Mouse (Mus musculus) heart, postnatal 0 days (tissue): ENCODE results near the gene Hmcn1. TPM values are rescaled to one million over a fixed set of nuclear protein-coding genes. Genes with fewer than 3 reads are reported as not detected.

ENCODE experiments used
- ATAC-seq: fragments of 200-750 bp; cut with Nextera tagmentation; 2 replicates; pipeline ENCODE4 v1.8.0; 2017; ENCODE audit warnings: low read depth, moderate number of reproducible peaks, moderate library complexity; ENCODE audit not compliant: insufficient read depth
- DNase-seq: peaks from one replicate; pipeline ENCODE4 v3.0.0-alpha.2; 2016; ENCODE audit warnings: low spot score
- H3K27ac ChIP-seq: fragments of 300-500 bp; sonication (generic); 2 replicates; pipeline ENCODE4 v1.5.1; 2014; ENCODE audit warnings: low read depth, mild to moderate bottlenecking
- H3K27me3 ChIP-seq: fragments of 300-500 bp; sonication (generic); 2 replicates; pipeline ENCODE4 v1.6.1; 2014; ENCODE audit warnings: low read length, mixed read lengths; ENCODE audit not compliant: control insufficient read depth, insufficient read depth
- H3K36me3 ChIP-seq: fragments of 300-500 bp; sonication (generic); replicated peaks from 2 replicates; pipeline ENCODE4 v1.6.1; 2014; ENCODE audit warnings: low read length, mixed read lengths; ENCODE audit not compliant: control insufficient read depth, insufficient read depth
- H3K4me1 ChIP-seq: fragments of 300-500 bp; sonication (generic); 2 replicates; pipeline ENCODE4 v1.6.1; 2014; ENCODE audit warnings: antibody characterized with exemption; ENCODE audit not compliant: control insufficient read depth, insufficient read depth
- H3K4me2 ChIP-seq: fragments of 300-500 bp; sonication (generic); 2 replicates; pipeline ENCODE4 v1.6.1; 2014; ENCODE audit warnings: low read depth, mild to moderate bottlenecking, low read length, moderate library complexity
- H3K4me3 ChIP-seq: fragments of 300-500 bp; sonication (generic); 2 replicates; pipeline ENCODE4 v1.5.1; 2014; ENCODE audit warnings: low read depth, low read length
- H3K9ac ChIP-seq: fragments of 300-500 bp; sonication (generic); replicated peaks from 2 replicates; pipeline ENCODE4 v1.6.1; 2014; ENCODE audit warnings: low read depth, low read length, mixed read lengths
- H3K9me3 ChIP-seq: fragments of 300-500 bp; sonication (generic); replicated peaks from 2 replicates; pipeline ENCODE4 v1.6.1; 2016; ENCODE audit warnings: low read length; ENCODE audit not compliant: control insufficient read depth
- CTCF ChIP-seq: IDR thresholded peaks from 2 replicates; pipeline ENCODE4 v1.5.1; 2016; ENCODE audit warnings: antibody characterized with exemption, control low read depth, low read depth
- EP300 ChIP-seq: IDR thresholded peaks from 2 replicates; pipeline ENCODE4 v1.6.1; 2016; ENCODE audit warnings: antibody characterized with exemption, low read depth
- WGBS: fragments of 180-500 bp; shearing (Covaris S2); extraction: QIAGEN DNeasy Blood & Tissue Kit; methylation state at CpG from one replicate; pipeline ENCODE4 v1.1.7; 2014; 5-methylcytosine and 5-hydroxymethylcytosine counted together
- polyA plus RNA-seq: library from polyadenylated mRNA; unstranded; fragments of >200 nt; fragmentation: Nextera tagmentation; extraction: Ambion mirVana; gene quantifications from 2 replicates; pipeline ENCODE4 v1.2.1, GENCODE M21; 2015
- total RNA-seq: library from RNA; depleted of rRNA; stranded (reverse); fragments of >200 nt; gene quantifications from 2 replicates; pipeline ENCODE4 v1.2.3, GENCODE M21; 2014; ENCODE audit warnings: low replicate concordance; rRNA removed

Gene Hmcn1
- total and polyA plus RNA-seq, 2 experiments from 2014 or later, result 18.9 to 59.2 TPM

DNA sequence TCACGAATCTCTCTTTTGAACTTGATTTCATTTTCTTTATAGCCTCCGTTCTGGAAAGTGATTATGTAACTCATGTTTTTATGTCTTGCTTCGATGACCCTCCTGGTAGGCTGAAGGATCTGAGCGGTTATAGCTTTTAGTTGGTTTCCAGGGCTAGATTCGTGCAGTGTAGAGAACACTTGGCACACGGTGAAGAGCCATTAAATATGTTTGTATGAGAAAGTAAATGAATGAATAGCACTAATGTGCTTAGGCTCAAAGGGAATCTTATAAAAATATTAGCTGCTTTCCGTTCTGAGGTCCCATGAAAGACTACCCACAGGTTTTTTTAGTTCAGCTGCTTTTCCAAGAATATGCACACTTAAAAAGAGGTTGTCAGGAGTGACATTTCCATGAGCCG, 458.6 kb downstream of the Hmcn1 start:
- Histone ChIP-seq H3K4me3 (no peak overlapping the region), H3K4me2 (no peak overlapping the region), H3K27ac (no peak overlapping the region), H3K9ac (no peak overlapping the region), H3K4me1 (0 out of 2 replicates have a peak, but pooled peaks cover 3% of the 10 kb centered on the region), H3K36me3 (no peaks in the 10 kb centered on the region), H3K27me3 (no peaks in the 10 kb centered on the region), H3K9me3 (no peaks in the 10 kb centered on the region)
- no peak for ATAC-seq
- 89% methylated on average over 8 of the region's 8 CpGs for WGBS
- TF ChIP-seq CTCF (no peak), EP300 (no peak)
- no peak for DNase-seq

DNA sequence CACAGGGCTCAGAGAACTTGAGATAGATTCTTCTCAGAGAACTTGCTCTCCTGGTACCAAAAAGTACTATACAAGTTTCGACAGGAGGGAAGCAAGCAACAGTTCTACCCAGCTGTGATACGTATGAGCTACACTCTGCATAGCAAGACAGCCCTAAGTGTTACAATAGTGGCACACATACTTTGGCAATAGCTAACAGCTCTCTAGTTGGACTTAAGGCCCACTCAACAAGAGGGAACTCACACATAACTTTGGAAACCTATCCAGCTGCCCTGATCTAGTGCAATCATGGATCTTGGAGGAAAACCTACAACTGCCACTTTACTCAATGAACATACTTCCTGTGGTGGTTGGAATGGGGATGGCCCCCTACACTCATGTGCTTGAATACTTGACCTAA, 480.2 kb downstream of the Hmcn1 start:
- ATAC-seq, result no peak
- H3K27me3 ChIP-seq, result no peaks in the 10 kb centered on the region
- H3K9me3 ChIP-seq, result no peaks in the 10 kb centered on the region
- H3K4me2 ChIP-seq, result no peak overlapping the region
- no peaks in the 10 kb centered on the region for H3K36me3 ChIP-seq
- H3K4me3 ChIP-seq, result no peak overlapping the region
- no peak for DNase-seq
- H3K27ac ChIP-seq, result no peak overlapping the region
- TF ChIP-seq EP300, result no peak
- TF ChIP-seq CTCF, result no peak
- no peaks in the 10 kb centered on the region for H3K4me1 ChIP-seq
- WGBS, result 84% methylated on average over 2 of the region's 2 CpGs
- no peak overlapping the region for H3K9ac ChIP-seq

Other genes with a start within 250 kb of the Hmcn1 start
- 0.08 and 0.23 TPM in 2 replicates for gene Gm47985, start 189.1 kb upstream of the Hmcn1 start, total RNA-seq
- 0.25 and 0.42 TPM in 2 replicates for gene Gm47985, start 189.1 kb upstream of the Hmcn1 start, polyA plus RNA-seq
- gene Gm8947, start 198.9 kb upstream of the Hmcn1 start, total RNA-seq, result not detected in 2 replicates
- gene Gm8947, start 198.9 kb upstream of the Hmcn1 start, polyA plus RNA-seq, result 0.10 TPM in 1 of 2 replicates, not detected in the other
- 1.4 TPM in 1 of 2 replicates, not detected in the other for gene Gm47995, start 205.0 kb upstream of the Hmcn1 start, total RNA-seq
- not detected in 2 replicates for gene Gm47995, start 205.0 kb upstream of the Hmcn1 start, polyA plus RNA-seq
- not detected in 2 replicates for gene 3110040M04Rik, start 210.7 kb upstream of the Hmcn1 start, total RNA-seq
- not detected in 2 replicates for gene 3110040M04Rik, start 210.7 kb upstream of the Hmcn1 start, polyA plus RNA-seq
- not detected in 2 replicates for gene Gm47996, start 216.7 kb upstream of the Hmcn1 start, total RNA-seq
- not detected in 2 replicates for gene Gm47996, start 216.7 kb upstream of the Hmcn1 start, polyA plus RNA-seq